Mouse (Mus musculus): ENCODE data around the gene Suclg2.

- TF ChIP-seq CTCF (IDR thresholded peaks at IDR 0.05; ENCODE audit: low read depth) (no peak), EP300 (optimal IDR thresholded peaks at IDR 0.05) (no peak)
Observed at GRCm38 (mm10) chr6:95592396-95592795, 126.2 kb downstream of the Suclg2 start.
